Mouse (Mus musculus) cerebellum, adult 11 months (tissue): ENCODE data around the gene Rtn4ip1.
"Not testable (repeated sequence)": the region's sequence is repeated elsewhere in the genome, so short reads cannot be mapped to it uniquely, and the experiment has no call there.

Experiments
- DNase-seq: peaks from one replicate; pipeline ENCODE4 v3.0.0; 2022

Rtn4ip1 gene

GRCm38 (mm10) chr10:43901578-43902194 lies at the start of gene Rtn4ip1, which contains the start of gene Qrsl1:
TSS of gene Rtn4ip1 (plus strand) at chr10:43901807.
TSS of gene Qrsl1 (minus strand) at chr10:43901745.
- DNase-seq = peak; percentile 92

- no peak for DNase-seq
Measured at GRCm38 (mm10) chr10:43851898-43852297, 49.7 kb upstream of the Rtn4ip1 start.

GRCm38 (mm10) chr10:43855916-43856315 lies 45.7 kb upstream of the Rtn4ip1 start:
- no peak for DNase-seq

- no peak for DNase-seq
Measured at GRCm38 (mm10) chr10:43856351-43856750, 45.3 kb upstream of the Rtn4ip1 start.

GRCm38 (mm10) chr10:43870752-43871151 lies 30.9 kb upstream of the Rtn4ip1 start:
- no peak for DNase-seq

- no peak for DNase-seq
Measured at GRCm38 (mm10) chr10:43871458-43871857, 30.1 kb upstream of the Rtn4ip1 start.

- DNase-seq = no peak
Measured at GRCm38 (mm10) chr10:43887676-43888075, 13.9 kb upstream of the Rtn4ip1 start.

- no peak for DNase-seq
Measured at GRCm38 (mm10) chr10:43888976-43889375, 12.6 kb upstream of the Rtn4ip1 start.

- no peak for DNase-seq
Measured at GRCm38 (mm10) chr10:43892971-43893370, 8.6 kb upstream of the Rtn4ip1 start.

- DNase-seq = no peak
Measured at GRCm38 (mm10) chr10:43896065-43896464, 5.5 kb upstream of the Rtn4ip1 start.

GRCm38 (mm10) chr10:43898276-43898675 lies 3.3 kb upstream of the Rtn4ip1 start:
- DNase-seq = no peak

- no peak for DNase-seq
Measured at GRCm38 (mm10) chr10:43900883-43901570, 580 bp upstream of the Rtn4ip1 start.

- DNase-seq = no peak
Measured at GRCm38 (mm10) chr10:43904569-43904968, 3.0 kb downstream of the Rtn4ip1 start.

- DNase-seq = no peak
Measured at GRCm38 (mm10) chr10:43910032-43910872, 8.6 kb downstream of the Rtn4ip1 start.

- DNase-seq = no peak
Measured at GRCm38 (mm10) chr10:43910873-43911142, 9.2 kb downstream of the Rtn4ip1 start.

- DNase-seq = no peak
Measured at GRCm38 (mm10) chr10:43912236-43912635, 10.6 kb downstream of the Rtn4ip1 start.

- no peak for DNase-seq
Measured at GRCm38 (mm10) chr10:43916181-43916580, 14.6 kb downstream of the Rtn4ip1 start.

GRCm38 (mm10) chr10:43916737-43917136 lies 15.1 kb downstream of the Rtn4ip1 start:
- no peak for DNase-seq

GRCm38 (mm10) chr10:43918696-43919608 lies 17.3 kb downstream of the Rtn4ip1 start:
- DNase-seq = peak; percentile 26

GRCm38 (mm10) chr10:43923096-43923495 lies 21.5 kb downstream of the Rtn4ip1 start:
- no peak for DNase-seq

GRCm38 (mm10) chr10:43925776-43926175 lies 24.2 kb downstream of the Rtn4ip1 start:
- not testable (repeated sequence) for DNase-seq

- no peak for DNase-seq
Measured at GRCm38 (mm10) chr10:43927736-43928135, 26.1 kb downstream of the Rtn4ip1 start.

GRCm38 (mm10) chr10:43928596-43928995 lies 27.0 kb downstream of the Rtn4ip1 start:
- peak; percentile 6 for DNase-seq
